Mouse (Mus musculus): ENCODE measurements at regions not wholly inside any gene's neighbourhood (a gene's known extent, or its start where the extent isn't known, plus 50 kb on each side); places are given as distances from the start of the nearest gene placed in this dataset.

- no peak for DNase-seq (ENCODE audit: extremely low read depth)
- no peaks in the 10 kb centered on the region for H3K36me3 ChIP-seq (replicated peaks in 1 of 2; ENCODE audit: control insufficient read depth in 1 of 2, insufficient read depth in 1 of 2, low read length in 1 of 2)
- TF ChIP-seq JUN (IDR thresholded peaks at IDR 0.05; ENCODE audit: insufficient read depth, low read depth, low read length) (no peak), MAFK (IDR thresholded peaks at IDR 0.05; ENCODE audit: insufficient replicate concordance, low read length) (no peak), ZKSCAN1 (IDR thresholded peaks at IDR 0.05; ENCODE audit: borderline replicate concordance, low read depth, low read length) (no peak), NELFE (IDR thresholded peaks at IDR 0.05; ENCODE audit: low read depth, low read length) (no peak), KAT2A (IDR thresholded peaks at IDR 0.05; ENCODE audit: insufficient replicate concordance, low read length) (no peak), USF1 (IDR thresholded peaks at IDR 0.05; ENCODE audit: low read depth, low read length) (no peak), MXI1 (IDR thresholded peaks at IDR 0.05; ENCODE audit: low read depth, low read length) (no peak), ZC3H11A (IDR thresholded peaks at IDR 0.05; ENCODE audit: low read depth, low read length) (no peak), CHD1 (IDR thresholded peaks at IDR 0.05; ENCODE audit: low read depth, low read length) (no peak), POLR2AphosphoS2 (IDR thresholded peaks at IDR 0.05; ENCODE audit: low read depth, low read length) (no peak), PAX5 (IDR thresholded peaks at IDR 0.05; ENCODE audit: low read length) (no peak), RCOR1 (conservative IDR thresholded peaks at IDR 0.05; ENCODE audit: low read depth, low read length) (no peak), GABPA (IDR thresholded peaks at IDR 0.05; ENCODE audit: insufficient replicate concordance, low read depth, low read length) (no peak), TBP (conservative IDR thresholded peaks at IDR 0.05; ENCODE audit: low read depth, low read length) (no peak), CTCF (conservative IDR thresholded peaks at IDR 0.05 in 1 of 2, IDR thresholded peaks at IDR 0.05 in 1 of 2; ENCODE audit: low read depth in 2 of 2, low read length in 2 of 2) (no peak)
- no peaks in the 10 kb centered on the region for H3K79me2 ChIP-seq (replicated peaks; ENCODE audit: control insufficient read depth, extremely low read depth, insufficient read depth, poor library complexity, severe bottlenecking)
- dilution Hi-C loops (cut with MboI; ENCODE audit: extremely low pct_ligation_motif_present, extremely low pct_unique_long_range_greater_than_20kb, low sequenced_read_pairs): no loop called here
- no peak overlapping the region for H3K27ac ChIP-seq (ENCODE audit: insufficient read depth, low read depth)
- no peaks in the 10 kb centered on the region for H3K4me1 ChIP-seq (ENCODE audit: control insufficient read depth in 1 of 2, insufficient read depth in 2 of 2)
- no peak overlapping the region for H3K4me2 ChIP-seq (ENCODE audit: insufficient read depth, low read depth, poor library complexity, severe bottlenecking)
- in situ Hi-C loops (cut with MboI; ENCODE audit: low pct_ligation_motif_present, low pct_unique_long_range_greater_than_20kb, low sequenced_read_pairs): no loop called here
- no peaks in the 10 kb centered on the region for H3K27me3 ChIP-seq (replicated peaks)
- no peak overlapping the region for H3K4me3 ChIP-seq (replicated peaks in 1 of 3; ENCODE audit: low read depth in 2 of 3, low read length in 2 of 3, poor library complexity in 1 of 3)
- H3K9ac ChIP-seq (ENCODE audit: insufficient read depth, low read depth): no peak overlapping the region
- H3K9me3 ChIP-seq (replicated peaks; ENCODE audit: low read length): no peaks in the 10 kb centered on the region
Measured at GRCm38 (mm10) chr2:9535141-9535658, 345.9 kb upstream of the 4930412O13Rik start.

- no peak for DNase-seq (ENCODE audit: extremely low read depth)
- H3K4me2 ChIP-seq (ENCODE audit: insufficient read depth, low read depth, poor library complexity, severe bottlenecking): no peak overlapping the region
- H3K36me3 ChIP-seq (replicated peaks in 1 of 2; ENCODE audit: control insufficient read depth in 1 of 2, insufficient read depth in 1 of 2, low read length in 1 of 2): no peaks in the 10 kb centered on the region
- H3K9me3 ChIP-seq (replicated peaks; ENCODE audit: low read length): no peaks in the 10 kb centered on the region
- no peak overlapping the region for H3K4me3 ChIP-seq (replicated peaks in 1 of 3; ENCODE audit: low read depth in 2 of 3, low read length in 2 of 3, poor library complexity in 1 of 3)
- dilution Hi-C loops (cut with MboI; ENCODE audit: extremely low pct_ligation_motif_present, extremely low pct_unique_long_range_greater_than_20kb, low sequenced_read_pairs) (no loop called here), in situ Hi-C loops (cut with MboI; ENCODE audit: low pct_ligation_motif_present, low pct_unique_long_range_greater_than_20kb, low sequenced_read_pairs) (no loop called here)
- TF ChIP-seq UBTF (IDR thresholded peaks at IDR 0.05; ENCODE audit: low read depth, low read length) (no peak), SIN3A (IDR thresholded peaks at IDR 0.05; ENCODE audit: low read length) (no peak), MAFK (IDR thresholded peaks at IDR 0.05; ENCODE audit: insufficient replicate concordance, low read length) (no peak), CHD2 (IDR thresholded peaks at IDR 0.05; ENCODE audit: low read length) (no peak)
- H3K4me1 ChIP-seq (ENCODE audit: control insufficient read depth in 1 of 2, insufficient read depth in 2 of 2): no peaks in the 10 kb centered on the region
- H3K27ac ChIP-seq (ENCODE audit: insufficient read depth, low read depth): no peak overlapping the region
- H3K27me3 ChIP-seq (replicated peaks): no peaks in the 10 kb centered on the region
- no peak overlapping the region for H3K9ac ChIP-seq (ENCODE audit: insufficient read depth, low read depth)
- H3K79me2 ChIP-seq (replicated peaks; ENCODE audit: control insufficient read depth, extremely low read depth, insufficient read depth, poor library complexity, severe bottlenecking): no peaks in the 10 kb centered on the region
Measured at GRCm38 (mm10) chr2:9547771-9548590, 333.1 kb upstream of the 4930412O13Rik start.
